Mouse (Mus musculus) testis, adult 2 months (tissue): ENCODE results near the gene Atp13a5.

Experiments
- CTCF ChIP-seq: fragments of 200-500 bp; IDR thresholded peaks from 2 replicates; pipeline ENCODE4 v1.5.1; 2012; ENCODE audit warnings: low read depth, mild to moderate bottlenecking, inconsistent platforms, low read length, moderate library complexity; ENCODE audit not compliant: control insufficient read depth, insufficient read depth, insufficient replicate concordance
- POLR2A ChIP-seq: fragments of 200-500 bp; IDR thresholded peaks from 2 replicates; pipeline ENCODE4 v1.6.1; 2012; ENCODE audit warnings: low read depth, mild to moderate bottlenecking, inconsistent platforms, low read length, moderate library complexity; ENCODE audit not compliant: control insufficient read depth

- TF ChIP-seq POLR2A (no peak), CTCF (no peak)
These were observed 47.0 kb downstream of the Atp13a5 start for GRCm38 (mm10) chr16:29331351-29332044.
